Mouse (Mus musculus) heart, embryonic 16.5 days (tissue): ENCODE data around the gene Kif3c. TPM values are rescaled to one million over a fixed set of nuclear protein-coding genes. Genes with fewer than 3 reads are reported as not detected.

Source experiments
- ATAC-seq: fragments of 200-750 bp; cut with Nextera tagmentation; replicated peaks from 2 replicates; pipeline ENCODE4 v1.8.0; 2017; ENCODE audit warnings: moderate number of reproducible peaks; ENCODE audit not compliant: insufficient read depth, low FRiP score; ENCODE audit errors: extremely low read depth
- H3K27ac ChIP-seq: fragments of 300-500 bp; sonication (generic); 2 replicates; pipeline ENCODE4 v1.5.1; 2014; ENCODE audit warnings: mild to moderate bottlenecking, low read length, control low read depth, moderate library complexity
- H3K27me3 ChIP-seq: fragments of 300-500 bp; sonication (generic); 2 replicates; pipeline ENCODE4 v1.6.1; 2014; ENCODE audit warnings: low read length, mixed read lengths; ENCODE audit not compliant: control insufficient read depth, insufficient read depth
- H3K36me3 ChIP-seq: fragments of 300-500 bp; sonication (generic); 2 replicates; pipeline ENCODE4 v1.6.1; 2014; ENCODE audit not compliant: control insufficient read depth, insufficient read depth
- H3K4me1 ChIP-seq: fragments of 300-500 bp; sonication (generic); 2 replicates; pipeline ENCODE4 v1.6.1; 2014; ENCODE audit warnings: low read length, mixed read lengths; ENCODE audit not compliant: control insufficient read depth, insufficient read depth
- H3K4me2 ChIP-seq: fragments of 300-500 bp; sonication (generic); 2 replicates; pipeline ENCODE4 v1.6.1; 2014; ENCODE audit warnings: low read depth, mild to moderate bottlenecking, control low read depth, low read length
- H3K4me3 ChIP-seq: fragments of 300-500 bp; sonication (generic); 2 replicates; pipeline ENCODE4 v1.5.1; 2014; ENCODE audit warnings: mild to moderate bottlenecking, control low read depth, low read length
- H3K9ac ChIP-seq: fragments of 300-500 bp; sonication (generic); 2 replicates; pipeline ENCODE4 v1.6.1; 2014; ENCODE audit warnings: low read length, control low read depth
- H3K9me3 ChIP-seq: fragments of 300-500 bp; sonication (generic); replicated peaks from 2 replicates; pipeline ENCODE4 v1.6.1; 2016; ENCODE audit warnings: low read length; ENCODE audit not compliant: control insufficient read depth
- WGBS: fragments of 180-500 bp; shearing (Covaris S2); extraction: QIAGEN DNeasy Blood & Tissue Kit; methylation state at CpG from one replicate; pipeline ENCODE4 v1.1.7; 2014; 5-methylcytosine and 5-hydroxymethylcytosine counted together
- polyA plus RNA-seq: library from polyadenylated mRNA; unstranded; fragments of >200 nt; fragmentation: Nextera tagmentation; extraction: Ambion mirVana; gene quantifications from 2 replicates; pipeline ENCODE4 v1.2.1, GENCODE M21; 2015

The Kif3c gene
- polyA plus RNA-seq, 1 experiment from 2014 or later, result 5.2 TPM

DNA sequence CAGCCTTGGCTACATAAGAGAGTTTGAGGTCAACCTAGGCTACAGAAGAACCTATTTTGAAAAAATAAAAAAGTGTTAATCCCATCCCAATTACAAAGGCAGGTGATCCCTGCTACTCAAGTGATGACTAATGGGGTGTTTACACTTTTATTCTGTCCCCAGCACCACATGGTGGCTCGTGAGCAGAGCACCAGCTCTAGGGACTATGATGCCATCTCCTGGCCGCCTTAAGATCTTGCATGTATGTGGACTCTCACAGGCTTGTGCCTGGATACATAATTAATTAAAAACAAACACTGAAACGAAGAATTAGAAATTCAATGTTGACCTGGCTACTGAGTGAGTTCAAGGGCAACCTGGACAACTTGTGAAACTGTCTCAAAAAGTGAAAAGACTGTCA is 12.3 kb downstream of the Kif3c start:
- Histone ChIP-seq H3K36me3 (no peaks in the 10 kb centered on the region), H3K27ac (no peak overlapping the region), H3K27me3 (no peaks in the 10 kb centered on the region), H3K4me1 (no peaks in the 10 kb centered on the region), H3K4me3 (no peak overlapping the region), H3K9ac (no peak overlapping the region), H3K9me3 (no peaks in the 10 kb centered on the region), H3K4me2 (no peak overlapping the region)
- WGBS, result 40% methylated on average over 3 of the region's 3 CpGs
- no peak for ATAC-seq

DNA sequence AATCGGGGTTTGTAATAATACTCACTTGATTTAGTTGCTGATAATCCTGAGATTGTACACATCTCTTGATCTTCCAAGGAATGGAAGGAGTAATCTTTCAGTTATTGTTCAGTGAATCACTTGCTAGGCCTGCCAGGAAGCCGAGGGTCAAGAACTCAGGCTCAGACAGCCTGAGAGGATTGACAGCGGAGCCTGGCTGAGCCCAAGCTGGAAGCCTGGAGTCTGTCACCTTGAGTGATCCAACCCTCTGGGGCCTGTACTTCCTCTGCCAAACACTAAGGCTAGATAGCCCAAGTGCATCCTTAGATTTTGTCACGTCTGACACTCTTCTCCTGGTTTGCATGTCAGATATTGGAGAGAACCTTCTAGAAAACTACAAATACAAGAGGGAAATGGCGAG is 12.8 kb downstream of the Kif3c start:
- H3K4me3 ChIP-seq, result no peak overlapping the region
- H3K4me1 ChIP-seq, result no peaks in the 10 kb centered on the region
- H3K9ac ChIP-seq, result no peak overlapping the region
- no peaks in the 10 kb centered on the region for H3K36me3 ChIP-seq
- no peaks in the 10 kb centered on the region for H3K9me3 ChIP-seq
- ATAC-seq, result no peak
- no peak overlapping the region for H3K4me2 ChIP-seq
- WGBS, result 57% methylated on average over 5 of the region's 5 CpGs
- H3K27me3 ChIP-seq, result no peaks in the 10 kb centered on the region
- no peak overlapping the region for H3K27ac ChIP-seq

- 47% methylated on average over 1 of the region's 1 CpGs for WGBS
- Histone ChIP-seq H3K4me3 (no peak overlapping the region), H3K27ac (no peak overlapping the region), H3K27me3 (no peaks in the 10 kb centered on the region), H3K9me3 (no peaks in the 10 kb centered on the region), H3K4me2 (no peak overlapping the region), H3K36me3 (0 out of 2 replicates have a peak, but pooled peaks cover 3% of the 10 kb centered on the region), H3K4me1 (no peaks in the 10 kb centered on the region; the same call in 1 of the 2 replicates), H3K9ac (no peak overlapping the region)
- ATAC-seq, result no peak
These were observed 19.9 kb downstream of the Kif3c start for GRCm38 (mm10) chr12:3384860-3385259.

- no peak overlapping the region for H3K27ac ChIP-seq
- no peaks in the 10 kb centered on the region for H3K27me3 ChIP-seq
- ATAC-seq, result no peak
- no peak overlapping the region for H3K4me3 ChIP-seq
- H3K9me3 ChIP-seq, result no peaks in the 10 kb centered on the region
- no peak overlapping the region for H3K4me2 ChIP-seq
- no peak overlapping the region for H3K9ac ChIP-seq
- H3K4me1 ChIP-seq, result no peaks in the 10 kb centered on the region; the same call in 1 of the 2 replicates
- WGBS, result 72% methylated on average over 6 of the region's 6 CpGs
- H3K36me3 ChIP-seq, result 0 out of 2 replicates have a peak, but pooled peaks cover 3% of the 10 kb centered on the region
These were observed 20.3 kb downstream of the Kif3c start for GRCm38 (mm10) chr12:3385271-3385670.

GRCm38 (mm10) chr12:3385940-3386339 is 21.0 kb downstream of the Kif3c start:
- H3K4me2 ChIP-seq, result 0 out of 2 replicates have a peak overlapping the region, but pooled peaks have one; percentile 25
- H3K9me3 ChIP-seq, result no peaks in the 10 kb centered on the region
- ATAC-seq, result no peak; the same call in 1 of the 2 replicates
- H3K4me3 ChIP-seq, result no peak overlapping the region
- H3K9ac ChIP-seq, result no peak overlapping the region
- 0 out of 2 replicates have a peak overlapping the region, but pooled peaks have one; percentile 7 for H3K27ac ChIP-seq
- no peaks in the 10 kb centered on the region; the same call in 1 of the 2 replicates for H3K4me1 ChIP-seq
- WGBS, result 55% methylated on average over 10 of the region's 10 CpGs
- H3K27me3 ChIP-seq, result no peaks in the 10 kb centered on the region
- H3K36me3 ChIP-seq, result 0 out of 2 replicates have a peak, but pooled peaks cover 3% of the 10 kb centered on the region

DNA sequence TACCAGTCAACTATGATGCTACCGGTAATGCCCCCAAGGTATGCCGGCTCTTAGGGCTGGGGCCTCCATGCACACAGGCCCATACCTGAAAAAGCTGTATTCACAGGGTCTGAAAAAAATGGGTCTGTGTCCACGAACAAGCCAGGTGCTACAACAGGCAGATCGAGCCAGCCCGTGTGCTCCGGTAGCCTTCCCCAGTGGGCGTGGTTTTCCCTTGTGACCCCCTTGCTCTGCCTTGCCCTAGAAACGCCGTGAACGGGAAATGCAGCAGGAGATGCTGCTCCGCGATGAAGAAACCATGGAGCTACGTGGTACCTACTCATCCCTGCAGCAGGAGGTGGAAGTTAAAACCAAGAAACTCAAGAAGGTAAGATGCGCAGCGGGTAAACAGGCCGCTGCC is 23.0 kb downstream of the Kif3c start:
- Histone ChIP-seq H3K4me2 (no peak overlapping the region), H3K9ac (no peak overlapping the region), H3K27me3 (no peaks in the 10 kb centered on the region), H3K9me3 (no peaks in the 10 kb centered on the region), H3K36me3 (0 out of 2 replicates have a peak, but pooled peaks cover 3% of the 10 kb centered on the region), H3K27ac (no peak overlapping the region), H3K4me3 (no peak overlapping the region), H3K4me1 (peaks cover 2% of the 10 kb centered on the region; the same call in 1 of the 2 replicates)
- WGBS, result 89% methylated on average over 16 of the region's 16 CpGs
- ATAC-seq, result no peak

GRCm38 (mm10) chr12:3389394-3389793 is 24.5 kb downstream of the Kif3c start:
- Histone ChIP-seq H3K4me1 (peaks cover 2% of the 10 kb centered on the region; the same call in 1 of the 2 replicates), H3K27ac (no peak overlapping the region), H3K9me3 (no peaks in the 10 kb centered on the region), H3K4me2 (no peak overlapping the region), H3K4me3 (no peak overlapping the region), H3K9ac (no peak overlapping the region), H3K27me3 (no peaks in the 10 kb centered on the region), H3K36me3 (0 out of 2 replicates have a peak, but pooled peaks cover 3% of the 10 kb centered on the region)
- ATAC-seq, result no peak
- 86% methylated on average over 12 of the region's 12 CpGs for WGBS

GRCm38 (mm10) chr12:3390071-3390470 is 25.1 kb downstream of the Kif3c start:
- no peak overlapping the region for H3K4me3 ChIP-seq

GRCm38 (mm10) chr12:3390577-3391262 is 25.8 kb downstream of the Kif3c start:
- Histone ChIP-seq H3K9me3 (no peaks in the 10 kb centered on the region), H3K4me2 (no peak overlapping the region), H3K4me3 (no peak overlapping the region), H3K27me3 (no peaks in the 10 kb centered on the region), H3K27ac (no peak overlapping the region), H3K36me3 (0 out of 2 replicates have a peak, but pooled peaks cover 3% of the 10 kb centered on the region), H3K9ac (no peak overlapping the region), H3K4me1 (peaks cover 2% of the 10 kb centered on the region; the same call in 1 of the 2 replicates)
- 31% methylated on average over 12 of the region's 12 CpGs for WGBS
- ATAC-seq, result no peak; the same call in 1 of the 2 replicates

More at GRCm38 (mm10) chr12:3390071-3390470, 25.1 kb downstream of the Kif3c start:
- Histone ChIP-seq H3K9ac (no peak overlapping the region), H3K4me2 (no peak overlapping the region), H3K4me1 (peaks cover 2% of the 10 kb centered on the region; the same call in 1 of the 2 replicates), H3K27me3 (no peaks in the 10 kb centered on the region), H3K36me3 (0 out of 2 replicates have a peak, but pooled peaks cover 3% of the 10 kb centered on the region), H3K27ac (no peak overlapping the region), H3K9me3 (no peaks in the 10 kb centered on the region)
- 82% methylated on average over 2 of the region's 2 CpGs for WGBS
- no peak for ATAC-seq
